Mouse (Mus musculus) Patski (cell line): ENCODE data around the gene Slc9b1. TPM values are rescaled to one million over a fixed set of nuclear protein-coding genes. Genes with fewer than 3 reads are reported as not detected.

Experiments used
- ATAC-seq: fragments of 100-300 bp; one replicate; pipeline ENCODE4 v1.8.0; 2021
- CTCF ChIA-PET: fragments of 350-600 bp; sonication (Branson Sonifier 250); formaldehyde crosslinking; loops from one replicate; lab custom pipeline; 2022; ENCODE audit warnings: inconsistent platforms; lab: Charles Lee
- POLR2A ChIA-PET: fragments of 350-600 bp; sonication (Branson Sonifier 250); formaldehyde crosslinking; loops from one replicate; lab custom pipeline; 2022; ENCODE audit warnings: antibody characterized with exemption, inconsistent platforms; lab: Charles Lee
- DNase-seq: peaks from one replicate; pipeline ENCODE4 v3.0.0-alpha.2; 2011; ENCODE audit warnings: low read depth, low spot score
- H3K27me3 ChIP-seq: fragments of 371-371 bp; one replicate; pipeline ENCODE4 v1.5.1; 2021
- CTCF ChIP-seq: fragments of 100-300 bp; IDR thresholded peaks from one replicate; pipeline ENCODE4 v1.5.1; 2021
- in situ Hi-C: fragments of 300-500 bp; cut with MboI; formaldehyde crosslinking; loops from 3 replicates; pipeline ENCODE4 v1.11.1; 2018; ENCODE audit warnings: low pct_unique_long_range_greater_than_20kb, mixed read lengths
- polyA plus RNA-seq: library from polyadenylated mRNA; unstranded; gene quantifications from one replicate; pipeline ENCODE4 v1.2.3, GENCODE M21; 2021

The Slc9b1 gene
- polyA plus RNA-seq, 1 experiment from 2014 or later, result not detected

DNA sequence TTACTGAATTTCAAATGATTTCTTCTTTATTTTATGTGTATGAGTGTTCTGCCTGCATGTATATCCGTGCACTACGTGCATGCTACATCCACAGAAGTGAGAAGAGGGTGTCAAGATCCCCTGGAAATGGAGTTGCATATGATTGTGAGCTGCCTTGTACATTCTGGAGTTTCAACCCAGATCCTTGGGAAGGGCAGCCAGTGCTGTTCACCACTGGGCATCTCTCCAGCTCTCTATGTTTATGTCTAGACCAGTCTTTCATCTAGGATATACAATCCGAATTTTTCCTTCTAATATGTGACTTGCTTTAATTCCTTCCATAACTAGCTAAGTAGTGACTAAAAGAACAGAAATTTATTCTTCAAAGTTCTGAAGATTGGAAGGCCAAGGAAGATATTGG lies 28.0 kb downstream of the Slc9b1 start:
- H3K27me3 ChIP-seq, result no peaks in the 10 kb centered on the region

DNA sequence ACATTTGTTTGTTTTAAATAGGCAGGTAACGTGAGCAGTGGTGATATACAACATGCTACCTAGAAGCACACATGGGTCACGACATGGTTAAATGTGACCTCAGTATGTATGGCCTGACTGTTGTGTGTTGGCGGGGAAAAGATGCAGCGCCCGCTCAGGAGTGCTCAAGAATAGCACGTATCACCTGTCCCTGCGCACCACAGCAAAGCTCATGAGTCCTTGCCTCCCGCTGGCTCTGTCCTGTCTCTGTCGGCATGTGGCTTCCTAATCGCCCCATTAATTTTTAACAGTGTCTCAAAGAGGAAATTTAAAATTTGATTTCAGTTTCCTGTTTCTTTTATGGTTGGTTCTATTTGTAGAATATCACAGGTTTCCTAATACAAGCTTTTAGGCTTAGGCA lies 29.6 kb downstream of the Slc9b1 start:
- DNase-seq, result no peak
- CTCF ChIA-PET, result interaction anchor here (1.0 to 1.7 kb wide), 3 partner anchors 8 to 25 kb away, joined by 3 to 6 read pairs (median 3); no protein-coding TSS in a partner anchor
- no peak for ATAC-seq
- in situ Hi-C loops, result no loop called here
- POLR2A ChIA-PET, result no interaction called here
- H3K27me3 ChIP-seq, result no peaks in the 10 kb centered on the region
- no peak for TF ChIP-seq CTCF

More for the DNA sequence above, 28.0 kb downstream of the Slc9b1 start:
- ATAC-seq, result no peak
- in situ Hi-C loops, result no loop called here
- CTCF ChIA-PET, result interaction anchor here (1.7 to 3.2 kb wide), 2 partner anchors 10 to 11 kb away, joined by 6 to 13 read pairs; no protein-coding TSS in a partner anchor
- POLR2A ChIA-PET, result no interaction called here
- DNase-seq, result no peak
- no peak for TF ChIP-seq CTCF

DNA sequence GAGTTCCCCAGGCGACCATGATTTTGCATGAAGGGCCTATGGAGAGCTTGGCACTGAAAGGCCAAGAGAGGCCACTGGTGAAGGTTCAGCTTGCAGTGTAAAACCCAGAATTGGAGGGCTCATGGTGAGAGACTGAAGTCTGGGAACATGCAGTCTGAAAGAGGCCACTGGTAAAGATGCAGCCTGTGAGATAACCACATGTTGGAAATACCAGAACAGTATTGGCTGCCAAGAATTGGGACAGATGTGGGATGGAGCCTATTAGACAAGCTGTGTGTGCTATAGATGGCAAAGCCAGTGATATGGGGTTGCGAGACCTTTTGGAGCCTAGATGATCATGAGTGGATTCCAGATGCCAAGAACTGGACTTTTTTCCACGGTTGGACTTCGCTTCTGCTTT lies 32.0 kb downstream of the Slc9b1 start:
- ChIA-PET POLR2A (no interaction called here), CTCF (interaction anchor here (1.3 kb wide), 1 partner anchor 15 kb away, joined by 4 read pairs; no protein-coding TSS in a partner anchor)
- TF ChIP-seq CTCF, result no peak
- H3K27me3 ChIP-seq, result no peaks in the 10 kb centered on the region
- ATAC-seq, result no peak
- in situ Hi-C loops, result no loop called here
- DNase-seq, result no peak

DNA sequence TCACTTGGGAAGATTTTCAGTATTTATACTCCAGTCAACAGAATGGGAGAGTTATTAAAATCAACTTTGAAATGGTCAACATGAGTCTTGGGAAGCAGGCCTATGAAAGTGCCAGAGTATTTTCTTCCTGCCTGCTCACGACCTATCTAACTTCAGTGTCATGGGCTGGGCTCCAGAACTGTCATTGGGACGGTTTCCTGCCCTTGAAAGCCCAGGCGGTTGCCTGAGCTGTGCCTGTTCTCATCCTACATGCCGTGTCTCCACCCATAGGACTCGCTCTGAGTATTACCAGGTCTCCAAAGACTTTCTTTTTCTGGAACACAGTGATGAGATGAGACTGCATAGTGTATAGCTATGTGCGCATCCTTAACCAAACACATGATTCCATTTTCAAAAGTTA lies 45.4 kb downstream of the Slc9b1 start:
- ChIA-PET POLR2A (no interaction called here), CTCF (interaction anchor here (1.2 to 1.3 kb wide), 2 partner anchors 10 to 112 kb away, joined by 4 read pairs; partner anchors contain the start of gene Bdh2)
- no peak for TF ChIP-seq CTCF
- no peaks in the 10 kb centered on the region for H3K27me3 ChIP-seq
- ATAC-seq (no peak), DNase-seq (no peak)
- in situ Hi-C loops, result no loop called here

DNA sequence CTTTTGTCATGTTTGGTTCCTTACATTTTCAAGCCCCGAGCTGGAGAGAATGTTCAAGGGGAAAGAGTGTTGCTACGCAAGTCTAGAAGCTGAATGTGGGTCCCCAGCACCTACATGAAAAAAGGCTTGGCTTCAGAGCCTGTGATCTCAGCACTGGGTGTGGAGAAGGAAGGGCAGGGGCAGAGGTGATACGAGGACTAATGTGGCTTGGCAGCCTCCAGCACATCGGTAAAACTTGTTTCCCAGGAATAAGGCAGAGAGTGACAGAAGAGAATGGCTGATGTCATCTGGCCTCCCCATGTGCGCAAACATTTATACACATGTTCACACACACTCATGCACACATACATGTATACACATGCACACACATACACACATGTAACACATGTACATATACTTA lies 47.3 kb downstream of the Slc9b1 start:
- no peak for TF ChIP-seq CTCF
- ChIA-PET CTCF (interaction anchor here (1.6 kb wide), 1 partner anchor 15 kb away, joined by 4 read pairs; no protein-coding TSS in a partner anchor), POLR2A (no interaction called here)
- in situ Hi-C loops, result loop anchor here (5.0 kb wide), 1 partner anchor 113 kb away; the partner anchor contains the start of gene Bdh2
- no peaks in the 10 kb centered on the region for H3K27me3 ChIP-seq
- ATAC-seq (no peak), DNase-seq (no peak)

DNA sequence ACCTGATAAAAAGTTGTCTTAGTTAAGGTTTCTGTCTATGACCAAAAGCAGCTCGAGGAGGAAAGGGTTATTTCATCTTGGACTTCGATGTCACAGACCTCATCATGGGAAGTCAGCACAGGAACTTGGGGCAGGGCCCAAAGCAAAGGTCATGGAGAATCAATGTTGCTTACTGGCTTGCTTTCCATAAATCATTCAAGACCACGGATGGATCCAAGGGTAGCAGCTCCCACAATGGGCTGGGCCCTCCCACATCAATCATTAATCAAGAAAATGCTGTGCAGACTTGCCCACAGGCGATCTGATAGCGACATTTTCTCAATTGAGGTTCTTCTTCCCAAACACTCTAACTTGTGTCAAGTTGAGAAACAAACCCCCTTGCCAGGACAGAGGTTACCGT lies 48.3 kb downstream of the Slc9b1 start:
- ChIA-PET POLR2A (no interaction called here), CTCF (interaction anchor here (1.5 to 1.6 kb wide), 2 partner anchors 16 to 335 kb away, joined by 4 read pairs; no protein-coding TSS in a partner anchor)
- no peak for TF ChIP-seq CTCF
- no peaks in the 10 kb centered on the region for H3K27me3 ChIP-seq
- no peak for DNase-seq
- no peak for ATAC-seq
- in situ Hi-C loops, result loop anchor here (5.0 kb wide), 1 partner anchor 114 kb away; the partner anchor contains the start of gene Bdh2

DNA sequence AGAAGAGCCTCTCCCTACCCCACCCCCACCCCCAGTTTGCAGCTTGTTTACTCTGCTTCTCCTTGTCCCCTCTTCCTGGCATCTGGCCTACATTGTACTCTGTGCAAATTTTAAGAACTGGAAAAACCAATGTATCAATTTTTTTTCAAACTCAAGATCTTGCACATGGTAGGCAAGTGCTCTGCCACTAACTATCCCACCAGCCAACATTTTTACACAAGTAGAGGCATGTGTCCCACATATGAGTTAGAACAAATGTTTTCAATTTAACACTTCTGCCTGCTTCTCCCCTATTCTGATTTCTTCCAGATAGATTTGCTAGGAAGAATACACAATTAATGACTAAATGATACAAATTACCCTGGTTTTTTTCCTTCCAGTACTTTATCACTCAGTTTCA lies 49.3 kb downstream of the Slc9b1 start:
- TF ChIP-seq CTCF, result no peak
- in situ Hi-C loops, result loop anchor here (5.0 kb wide), 1 partner anchor 115 kb away; the partner anchor contains the start of gene Bdh2
- POLR2A ChIA-PET, result no interaction called here
- ATAC-seq (no peak), DNase-seq (no peak)
- CTCF ChIA-PET, result interaction anchor here (1.5 kb wide), 1 partner anchor 334 kb away, joined by 4 read pairs; no protein-coding TSS in a partner anchor
- no peaks in the 10 kb centered on the region for H3K27me3 ChIP-seq

DNA sequence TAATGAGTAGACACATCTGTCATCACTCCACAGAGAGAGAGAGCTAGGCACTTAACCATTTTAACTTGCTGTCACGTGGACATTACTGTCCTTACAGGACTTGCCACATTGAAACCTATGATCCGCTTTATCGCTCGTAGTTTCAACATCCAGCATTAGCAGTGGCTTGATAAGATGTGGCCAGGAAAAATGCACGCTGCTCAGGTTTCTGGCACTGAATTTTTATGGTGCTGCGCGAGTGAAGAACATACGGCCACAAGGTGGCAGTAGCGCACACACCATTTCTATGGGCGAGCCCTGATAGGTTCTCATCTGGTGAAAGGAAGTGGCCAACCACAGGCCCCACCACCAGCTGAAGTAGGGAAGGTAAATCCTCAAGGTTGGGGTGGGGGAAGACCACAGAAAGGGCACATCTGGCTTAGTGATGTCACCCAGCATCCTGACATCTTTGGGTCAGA lies 54.4 kb downstream of the Slc9b1 start:
- in situ Hi-C loops, result loop anchor here (5.0 kb wide), 2 partner anchors 105 to 330 kb away; no protein-coding TSS in a partner anchor
- peak; percentile 98 for TF ChIP-seq CTCF
- ATAC-seq (peak; percentile 81), DNase-seq (peak; percentile 46)
- H3K27me3 ChIP-seq, result no peaks in the 10 kb centered on the region
- POLR2A ChIA-PET, result interaction anchor here (1.4 kb wide), 1 partner anchor 18 kb away, joined by 4 read pairs; no protein-coding TSS in a partner anchor
- CTCF ChIA-PET, result interaction anchor here (0.9 to 5.0 kb wide), 17 partner anchors 12 to 331 kb away, joined by 3 to 31 read pairs (median 4); partner anchors contain the start of gene Bdh2

DNA sequence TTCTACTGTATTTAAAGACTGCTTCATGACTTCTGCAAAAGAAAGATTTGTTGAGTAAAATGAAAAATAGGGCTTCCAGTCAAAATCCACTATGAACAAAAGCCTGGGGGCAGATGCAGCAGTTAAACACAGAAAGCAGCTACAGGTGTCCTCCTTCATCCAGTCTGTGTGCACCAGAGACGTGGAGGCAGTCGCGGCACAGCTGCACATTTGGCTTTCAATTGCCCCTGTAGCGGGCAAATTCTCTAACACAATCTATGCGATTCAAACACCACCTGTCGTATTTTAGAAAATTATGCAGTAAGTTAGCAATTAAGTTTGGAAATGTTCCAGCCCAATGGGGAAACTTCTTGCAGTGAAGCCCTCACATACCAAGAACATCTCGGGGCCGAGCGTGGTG lies 55.4 kb downstream of the Slc9b1 start:
- CTCF ChIA-PET, result interaction anchor here (0.8 to 5.0 kb wide), 19 partner anchors 11 to 330 kb away, joined by 3 to 31 read pairs (median 5); partner anchors contain the start of genes Bdh2, Manba and Ube2d3
- POLR2A ChIA-PET, result interaction anchor here (1.1 to 1.5 kb wide), 2 partner anchors 18 to 109 kb away, joined by 5 to 11 read pairs; no protein-coding TSS in a partner anchor
- no peak for DNase-seq
- no peak for TF ChIP-seq CTCF
- in situ Hi-C loops, result loop anchor here (5.0 kb wide), 2 partner anchors 104 to 329 kb away; no protein-coding TSS in a partner anchor
- no peaks in the 10 kb centered on the region for H3K27me3 ChIP-seq
- no peak for ATAC-seq

DNA sequence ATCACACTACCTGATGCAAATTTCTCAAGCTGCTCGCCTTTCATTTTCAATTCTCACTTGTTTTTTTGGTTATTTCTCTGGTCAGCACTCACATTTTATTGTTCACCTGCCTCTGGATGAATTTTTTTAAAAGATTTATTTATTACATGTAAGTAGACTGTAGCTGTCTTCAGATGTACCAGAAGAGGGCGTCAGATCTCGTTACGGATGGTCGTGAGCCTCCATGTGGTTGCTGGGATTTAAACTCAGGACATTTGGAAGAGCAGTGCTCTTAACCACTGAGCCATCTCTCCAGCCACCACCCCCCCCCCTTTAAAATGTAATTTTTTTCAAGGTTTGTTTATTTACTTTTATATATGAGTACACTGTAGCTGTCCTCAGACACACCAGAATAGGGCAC lies 56.0 kb downstream of the Slc9b1 start:
- ATAC-seq, result no peak

More for the DNA sequence above, 56.0 kb downstream of the Slc9b1 start:
- POLR2A ChIA-PET, result interaction anchor here (1.1 to 1.5 kb wide), 2 partner anchors 17 to 108 kb away, joined by 5 to 11 read pairs; no protein-coding TSS in a partner anchor
- in situ Hi-C loops, result loop anchor here (5.0 kb wide), 2 partner anchors 103 to 328 kb away; no protein-coding TSS in a partner anchor
- no peak for DNase-seq
- no peaks in the 10 kb centered on the region for H3K27me3 ChIP-seq
- TF ChIP-seq CTCF, result peak; percentile 68
- CTCF ChIA-PET, result interaction anchor here (0.9 to 5.0 kb wide), 25 partner anchors 10 to 330 kb away, joined by 3 to 31 read pairs (median 5); partner anchors contain the start of genes Bdh2, Cisd2, Manba and Ube2d3
